Mouse (Mus musculus) T-helper 17 cell (primary cell): ENCODE measurements around the gene Dazap1.
"Not testable (repeated sequence)": the region's sequence is repeated elsewhere in the genome, so short reads cannot be mapped to it uniquely, and the experiment has no call there.

Source experiments
- in situ Hi-C, 2 experiments: fragments of 300-600 bp; cut with MboI, MseI; formaldehyde crosslinking; loops; 1 replicate in 1 of 2; 2 replicates in 1 of 2; pipeline ENCODE4 v1.15.1; 2025; ENCODE audit warnings: high pct_unique_total_duplicates in 2 of 2

Dazap1 gene

GRCm38 (mm10) chr10:80260642-80261584, at the start of gene Dazap1, which contains the start of gene Gamt:
Dazap1 (plus strand) TSS chr10:80261486.
Gamt (minus strand) TSS chr10:80261012.
- in situ Hi-C loops, result no loop called here

GRCm38 (mm10) chr10:80211547-80212103, 49.7 kb upstream of the Dazap1 start:
- in situ Hi-C loops, result not testable (repeated sequence)

- in situ Hi-C loops, result no loop called here
These were observed 46.1 kb upstream of the Dazap1 start for GRCm38 (mm10) chr10:80215048-80215772.

- in situ Hi-C loops, result no loop called here
These were observed 40.6 kb upstream of the Dazap1 start for GRCm38 (mm10) chr10:80220676-80221075.

- in situ Hi-C loops, result not testable (repeated sequence)
These were observed 38.1 kb upstream of the Dazap1 start for GRCm38 (mm10) chr10:80223137-80223536.

GRCm38 (mm10) chr10:80226071-80226415, 35.2 kb upstream of the Dazap1 start:
- in situ Hi-C loops, result no loop called here

- in situ Hi-C loops, result no loop called here
These were observed 34.7 kb upstream of the Dazap1 start, which contains the start of gene Mum1 for GRCm38 (mm10) chr10:80226416-80227165. Mum1 (plus strand) TSS chr10:80226434.

- in situ Hi-C loops, result no loop called here
These were observed 34.1 kb upstream of the Dazap1 start for GRCm38 (mm10) chr10:80227166-80227539.

GRCm38 (mm10) chr10:80227877-80228775, 33.2 kb upstream of the Dazap1 start:
- in situ Hi-C loops, result no loop called here

GRCm38 (mm10) chr10:80236145-80236825, 25.0 kb upstream of the Dazap1 start:
- in situ Hi-C loops, result no loop called here

- in situ Hi-C loops, result no loop called here
These were observed 24.3 kb upstream of the Dazap1 start for GRCm38 (mm10) chr10:80237020-80237419.

GRCm38 (mm10) chr10:80238306-80238705, 23.0 kb upstream of the Dazap1 start:
- in situ Hi-C loops, result no loop called here

- in situ Hi-C loops, result no loop called here
These were observed 21.5 kb upstream of the Dazap1 start for GRCm38 (mm10) chr10:80239791-80240190.

- in situ Hi-C loops, result no loop called here
These were observed 19.2 kb upstream of the Dazap1 start for GRCm38 (mm10) chr10:80242088-80242487.

- in situ Hi-C loops, result no loop called here
These were observed 18.7 kb upstream of the Dazap1 start for GRCm38 (mm10) chr10:80242607-80243006.

GRCm38 (mm10) chr10:80244791-80245399, 16.4 kb upstream of the Dazap1 start:
- in situ Hi-C loops, result loop anchor here (5.0 kb wide), 1 partner anchor 68 kb away; the partner anchor contains the start of gene Efna2 (in 2 of the 2)

GRCm38 (mm10) chr10:80245600-80245999, 15.7 kb upstream of the Dazap1 start:
- in situ Hi-C loops, result loop anchor here (5.0 kb wide), 1 partner anchor 68 kb away; the partner anchor contains the start of gene Efna2 (in 2 of the 2)

GRCm38 (mm10) chr10:80247849-80248248, 13.4 kb upstream of the Dazap1 start:
- in situ Hi-C loops, result loop anchor here (5.0 kb wide), 1 partner anchor 71 kb away; the partner anchor contains the start of gene Efna2 (in 2 of the 2)

GRCm38 (mm10) chr10:80248437-80248836, 12.8 kb upstream of the Dazap1 start:
- in situ Hi-C loops, result loop anchor here (5.0 kb wide), 1 partner anchor 71 kb away; the partner anchor contains the start of gene Efna2 (in 2 of the 2)
